Mouse (Mus musculus): ENCODE measurements around the gene Myo7a.

DNA sequence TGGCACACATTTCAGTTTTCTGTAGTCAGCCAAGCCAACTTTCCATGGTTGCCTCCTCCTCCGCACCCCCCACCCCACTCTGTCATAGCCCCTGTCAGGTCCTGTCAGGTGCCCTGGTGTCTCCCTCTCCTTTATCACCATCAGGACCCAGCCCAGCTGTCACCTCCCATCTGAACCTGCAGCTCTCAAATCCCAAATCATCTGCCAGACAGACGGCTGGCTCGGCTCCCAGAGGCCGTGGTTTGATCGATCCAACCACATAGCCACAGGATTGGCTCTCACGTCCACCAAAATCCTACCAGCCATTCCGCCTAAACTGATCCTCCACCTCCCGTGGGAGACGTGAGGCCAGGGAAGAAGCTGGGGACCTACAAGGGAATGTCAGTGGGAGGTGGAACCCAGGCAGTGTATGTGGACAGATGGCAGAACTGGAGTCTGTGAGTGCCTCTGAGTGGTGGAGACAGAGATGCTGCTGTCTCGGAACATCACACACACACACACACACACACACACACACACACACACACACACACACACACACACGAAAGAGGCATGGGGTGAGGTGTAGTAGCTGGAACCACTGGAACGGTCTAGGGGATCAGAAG is 26.6 kb upstream of the Myo7a start:
- TF ChIP-seq CTCF (IDR thresholded peaks at IDR 0.05) (no peak), EP300 (IDR thresholded peaks at IDR 0.05) (no peak)

All from lung, postnatal 0 days (tissue).